Mouse (Mus musculus): ENCODE results near the gene Isyna1. TPM values are rescaled to one million over a fixed set of nuclear protein-coding genes. Genes with fewer than 3 reads are reported as not detected.

Gene Isyna1
- polyA plus RNA-seq, 1 experiment from 2014 or later, result 127 TPM

GRCm38 (mm10) chr8:70615281-70615680 is 21.1 kb downstream of the Isyna1 start:
- Histone ChIP-seq H3K27me3 (replicated peaks) (no peaks in the 10 kb centered on the region), H3K9me3 (no peaks in the 10 kb centered on the region), H3K27ac (0 out of 2 replicates have a peak overlapping the region, but pooled peaks have one; percentile 41), H3K4me1 (peaks cover 28% of the 10 kb centered on the region), H3K9ac (no peak overlapping the region), H3K4me3 (replicated peaks) (no peak overlapping the region), H3K36me3 (no peaks in the 10 kb centered on the region), H3K4me2 (no peak overlapping the region)
- ATAC-seq (ENCODE audit: insufficient read depth, low FRiP score, low read depth), result no peak
- 78% methylated on average over 8 of the region's 8 CpGs for whole genome bisulfite sequencing

DNA sequence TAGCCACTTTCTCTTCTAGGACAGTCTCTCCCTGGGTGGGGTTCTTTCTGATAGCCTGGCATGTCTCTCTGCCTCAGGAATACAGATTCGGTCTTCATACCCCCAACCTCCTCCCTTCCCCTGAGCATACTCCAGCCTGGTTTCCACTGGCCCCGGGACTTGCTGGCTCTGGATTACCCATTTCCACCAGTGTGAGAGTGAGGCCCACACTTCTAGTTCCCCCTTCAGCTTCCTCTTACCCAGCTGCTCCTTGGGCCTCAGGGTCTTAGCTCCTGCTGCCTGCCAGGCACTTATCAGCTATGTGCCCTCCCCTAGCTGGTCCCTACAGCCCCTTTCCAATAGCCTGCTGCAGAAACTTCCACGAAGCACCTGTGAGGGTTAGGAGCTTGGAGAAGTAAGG is 21.7 kb downstream of the Isyna1 start, which contains the start of gene Lrrc25:
TSS of gene Lrrc25 (plus strand) at position 262 of the 400 bp plus-strand sequence.
- Histone ChIP-seq H3K27me3 (replicated peaks) (no peaks in the 10 kb centered on the region), H3K4me2 (no peak within 1 kb of the TSS), H3K36me3 (no peaks in the 10 kb centered on the region), H3K4me1 (peaks cover 23% of the 10 kb centered on the region), H3K9me3 (no peaks in the 10 kb centered on the region), H3K4me3 (replicated peaks) (0 out of 2 replicates have a peak within 1 kb of the TSS, but pooled peaks have one; percentile 4), H3K27ac (peak within 1 kb of the TSS; percentile 41; the same call in 1 of the 2 replicates), H3K9ac (no peak within 1 kb of the TSS)
- ATAC-seq (ENCODE audit: insufficient read depth, low FRiP score, low read depth), result no peak
- WGBS, result 65% methylated on average over 3 of the region's 3 CpGs

GRCm38 (mm10) chr8:70616645-70617044 is 22.5 kb downstream of the Isyna1 start:
- Histone ChIP-seq H3K27me3 (replicated peaks) (no peaks in the 10 kb centered on the region), H3K4me1 (peaks cover 21% of the 10 kb centered on the region), H3K4me2 (no peak overlapping the region), H3K9ac (no peak overlapping the region), H3K27ac (no peak overlapping the region), H3K4me3 (replicated peaks) (0 out of 2 replicates have a peak overlapping the region, but pooled peaks have one; percentile 4), H3K9me3 (no peaks in the 10 kb centered on the region), H3K36me3 (no peaks in the 10 kb centered on the region)
- WGBS, result 49% methylated on average over 11 of the region's 11 CpGs
- ATAC-seq (ENCODE audit: insufficient read depth, low FRiP score, low read depth), result no peak

GRCm38 (mm10) chr8:70617985-70618384 is 23.8 kb downstream of the Isyna1 start:
- H3K27ac ChIP-seq, result peak overlapping the region; percentile 18
- no peak for ATAC-seq (ENCODE audit: insufficient read depth, low FRiP score, low read depth)
- H3K4me2 ChIP-seq, result 0 out of 2 replicates have a peak overlapping the region, but pooled peaks have one; percentile 1
- peaks cover 18% of the 10 kb centered on the region for H3K4me1 ChIP-seq
- peak overlapping the region; percentile 4; the same call in 1 of the 2 replicates for H3K4me3 ChIP-seq (replicated peaks)
- H3K27me3 ChIP-seq (replicated peaks), result no peaks in the 10 kb centered on the region
- no peaks in the 10 kb centered on the region for H3K36me3 ChIP-seq
- WGBS, result 81% methylated on average over 11 of the region's 11 CpGs
- H3K9me3 ChIP-seq, result no peaks in the 10 kb centered on the region
- H3K9ac ChIP-seq, result no peak overlapping the region

- H3K9me3 ChIP-seq, result no peaks in the 10 kb centered on the region
- H3K4me2 ChIP-seq, result no peak overlapping the region
- H3K27me3 ChIP-seq (replicated peaks), result no peaks in the 10 kb centered on the region
- no peak overlapping the region for H3K4me3 ChIP-seq (replicated peaks)
- 30% methylated on average over 9 of the region's 9 CpGs for WGBS
- peaks cover 13% of the 10 kb centered on the region for H3K4me1 ChIP-seq
- H3K36me3 ChIP-seq, result no peaks in the 10 kb centered on the region
- no peak overlapping the region for H3K27ac ChIP-seq
- peak; percentile 68; the same call in 1 of the 2 replicates for ATAC-seq (ENCODE audit: insufficient read depth, low FRiP score, low read depth)
- H3K9ac ChIP-seq, result no peak overlapping the region
Observed at GRCm38 (mm10) chr8:70618888-70619334, 24.7 kb downstream of the Isyna1 start.

DNA sequence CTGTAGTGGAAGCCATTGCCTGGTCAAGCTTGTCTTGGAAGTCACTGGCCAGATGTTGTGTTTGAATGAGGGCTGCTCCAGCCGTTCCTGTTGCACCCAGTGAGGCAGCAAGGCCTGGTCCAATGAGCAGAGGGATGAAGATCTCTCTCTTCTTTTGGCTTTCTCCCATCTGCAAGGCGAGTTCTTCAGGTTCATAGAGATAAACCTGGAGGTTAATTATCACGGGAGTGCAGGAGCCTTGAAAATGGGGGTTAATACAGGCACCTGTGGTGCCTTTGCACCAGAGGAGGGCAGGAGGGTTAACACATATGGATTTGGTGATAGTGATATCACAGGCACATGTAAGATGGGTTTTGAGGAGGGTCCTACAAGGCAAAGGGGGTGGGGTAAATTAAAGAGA is 28.0 kb downstream of the Isyna1 start:
- H3K27me3 ChIP-seq (replicated peaks), result no peaks in the 10 kb centered on the region
- no peak; the same call in 1 of the 2 replicates for ATAC-seq (ENCODE audit: insufficient read depth, low FRiP score, low read depth)
- peaks cover 9% of the 10 kb centered on the region; the same call in 1 of the 2 replicates for H3K4me1 ChIP-seq
- H3K36me3 ChIP-seq, result no peaks in the 10 kb centered on the region
- no peaks in the 10 kb centered on the region for H3K9me3 ChIP-seq
- H3K9ac ChIP-seq, result no peak overlapping the region
- no peak overlapping the region for H3K4me3 ChIP-seq (replicated peaks)
- no peak overlapping the region for H3K4me2 ChIP-seq
- 57% methylated on average over 3 of the region's 3 CpGs for WGBS
- no peak overlapping the region for H3K27ac ChIP-seq

- no peak overlapping the region for H3K9ac ChIP-seq
- 18% methylated on average over 5 of the region's 5 CpGs for WGBS
- no peak overlapping the region for H3K4me2 ChIP-seq
- no peak overlapping the region for H3K27ac ChIP-seq
- H3K9me3 ChIP-seq, result no peaks in the 10 kb centered on the region
- H3K27me3 ChIP-seq (replicated peaks), result no peaks in the 10 kb centered on the region
- H3K4me3 ChIP-seq (replicated peaks), result no peak overlapping the region
- ATAC-seq (ENCODE audit: insufficient read depth, low FRiP score, low read depth), result no peak
- no peaks in the 10 kb centered on the region for H3K36me3 ChIP-seq
- H3K4me1 ChIP-seq, result peaks cover 6% of the 10 kb centered on the region
Observed at GRCm38 (mm10) chr8:70625104-70625503, 30.9 kb downstream of the Isyna1 start.

GRCm38 (mm10) chr8:70627041-70627440 is 32.9 kb downstream of the Isyna1 start:
- Histone ChIP-seq H3K4me3 (replicated peaks) (no peak overlapping the region), H3K4me1 (peaks cover 20% of the 10 kb centered on the region), H3K4me2 (no peak overlapping the region), H3K9me3 (no peaks in the 10 kb centered on the region), H3K36me3 (no peaks in the 10 kb centered on the region), H3K27me3 (replicated peaks) (no peaks in the 10 kb centered on the region), H3K9ac (no peak overlapping the region), H3K27ac (no peak overlapping the region)
- WGBS, result 83% methylated on average over 5 of the region's 5 CpGs
- no peak for ATAC-seq (ENCODE audit: insufficient read depth, low FRiP score, low read depth)

DNA sequence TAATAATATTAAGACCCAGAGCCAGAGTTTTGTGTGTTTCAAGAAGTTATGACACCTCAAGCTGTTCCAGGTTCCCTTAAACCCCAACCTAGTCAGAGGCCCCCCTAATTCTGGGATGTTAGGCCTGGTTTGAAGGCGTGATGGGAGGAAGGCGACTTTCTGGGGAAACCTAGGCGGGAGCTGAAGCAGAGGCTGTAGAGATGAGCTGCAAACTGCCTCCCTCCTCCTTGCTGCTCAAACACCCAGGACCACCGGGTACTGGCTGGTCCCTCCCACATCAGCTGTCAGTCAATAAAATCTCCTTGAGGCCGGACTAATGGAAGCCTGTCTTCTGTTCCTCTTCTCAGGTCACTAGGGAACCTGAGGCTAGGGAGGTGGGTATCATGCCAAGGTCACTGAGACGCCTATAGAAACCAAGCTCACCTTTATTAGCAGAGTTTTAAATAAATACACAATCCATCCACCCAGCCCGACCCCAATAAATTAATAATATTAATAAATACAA is 34.9 kb downstream of the Isyna1 start:
- Histone ChIP-seq H3K36me3 (no peaks in the 10 kb centered on the region), H3K27me3 (replicated peaks) (no peaks in the 10 kb centered on the region), H3K9me3 (no peaks in the 10 kb centered on the region), H3K27ac (no peak overlapping the region), H3K4me1 (peaks cover 26% of the 10 kb centered on the region), H3K4me2 (peak overlapping the region; percentile 84), H3K4me3 (replicated peaks) (peak overlapping the region; percentile 50), H3K9ac (peak overlapping the region; percentile 3; the same call in 1 of the 2 replicates)
- 52% methylated on average over 7 of the region's 7 CpGs for WGBS
- no peak for ATAC-seq (ENCODE audit: insufficient read depth, low FRiP score, low read depth)

GRCm38 (mm10) chr8:70629574-70630531 is 35.7 kb downstream of the Isyna1 start:
- Histone ChIP-seq H3K27ac (peak overlapping the region; percentile 49), H3K9me3 (no peaks in the 10 kb centered on the region), H3K4me2 (peak overlapping the region; percentile 84), H3K27me3 (replicated peaks) (no peaks in the 10 kb centered on the region), H3K36me3 (no peaks in the 10 kb centered on the region), H3K4me3 (replicated peaks) (peak overlapping the region; percentile 50), H3K4me1 (peaks cover 30% of the 10 kb centered on the region), H3K9ac (peak overlapping the region; percentile 20; the same call in 1 of the 2 replicates)
- WGBS, result 1% methylated on average over 60 of the region's 60 CpGs
- peak; percentile 80 for ATAC-seq (ENCODE audit: insufficient read depth, low FRiP score, low read depth)

DNA sequence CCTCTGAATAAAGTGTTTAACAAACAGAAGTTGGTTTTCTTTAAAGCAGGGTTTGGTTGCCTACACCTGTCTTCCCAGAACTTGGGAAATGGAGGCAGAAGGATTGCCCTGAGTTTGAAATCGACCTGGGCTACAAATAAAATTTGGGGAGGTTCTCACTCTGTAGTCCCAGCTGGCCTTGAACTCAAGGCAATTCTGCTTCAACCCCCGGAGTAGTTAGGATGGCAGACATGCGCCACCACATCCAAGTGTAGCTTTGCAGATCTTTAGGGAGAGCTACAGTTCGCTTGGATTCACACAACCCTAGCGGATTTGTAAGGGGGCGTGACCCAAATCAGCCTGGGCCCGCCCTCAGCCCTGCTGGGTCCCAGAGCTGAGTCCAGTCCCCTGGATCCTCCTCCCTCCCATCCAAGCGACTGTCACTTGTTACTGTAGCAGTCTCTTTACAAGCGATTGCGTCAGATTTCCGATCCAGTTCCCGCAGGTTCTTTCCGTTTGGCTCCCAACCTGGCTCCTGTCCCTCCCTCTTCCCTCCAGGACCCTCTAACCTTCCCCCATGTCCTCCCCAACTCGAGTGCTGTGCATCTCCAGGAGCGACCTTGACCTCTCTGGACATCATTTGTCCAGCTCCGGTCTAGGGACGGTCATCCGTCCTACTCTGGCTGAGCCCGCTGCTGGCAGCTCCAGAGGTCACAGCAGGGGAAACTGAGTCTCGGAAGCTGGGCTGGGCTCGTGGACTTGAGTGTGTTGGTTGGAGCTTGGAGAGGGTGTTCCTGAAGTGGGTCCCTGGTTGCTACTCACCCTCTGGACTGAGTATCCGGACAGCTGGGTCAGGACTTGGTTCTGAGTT is 36.6 kb downstream of the Isyna1 start:
- peak; percentile 45; the same call in 1 of the 2 replicates for ATAC-seq (ENCODE audit: insufficient read depth, low FRiP score, low read depth)
- Histone ChIP-seq H3K4me3 (replicated peaks) (peak overlapping the region; percentile 50; the same call in 1 of the 2 replicates), H3K27ac (peak overlapping the region; percentile 49), H3K27me3 (replicated peaks) (no peaks in the 10 kb centered on the region), H3K36me3 (no peaks in the 10 kb centered on the region), H3K9me3 (no peaks in the 10 kb centered on the region), H3K4me2 (peak overlapping the region; percentile 84), H3K9ac (no peak overlapping the region), H3K4me1 (peaks cover 30% of the 10 kb centered on the region)
- WGBS, result 12% methylated on average over 22 of the region's 22 CpGs
